Mouse (Mus musculus) CH12.LX (cell line): Measurements from ENCODE around the gene Taf8. TPM values are rescaled to one million over a fixed set of nuclear protein-coding genes. Genes with fewer than 3 reads are reported as not detected.

Experiments
- DNase-seq: peaks from one replicate; pipeline ENCODE4 v3.0.0-alpha.2; 2013; ENCODE audit errors: extremely low read depth
- H3K27ac ChIP-seq: 2 replicates; pipeline ENCODE4 v1.5.1; 2012; ENCODE audit warnings: low read depth, mild to moderate bottlenecking, control low read depth, moderate library complexity; ENCODE audit not compliant: insufficient read depth
- H3K27me3 ChIP-seq: replicated peaks from 2 replicates; pipeline ENCODE3; 2012; ENCODE audit warnings: inconsistent platforms
- H3K36me3 ChIP-seq, 2 experiments: replicated peaks in 1 of 2; 2 replicates each; pipeline versions ENCODE3 to v1.6.1; 2012; ENCODE audit warnings: inconsistent platforms in 1 of 2, low read length in 1 of 2, mild to moderate bottlenecking in 1 of 2, mixed read lengths in 1 of 2, moderate library complexity in 1 of 2; ENCODE audit not compliant: control insufficient read depth in 1 of 2, insufficient read depth in 1 of 2
- H3K4me1 ChIP-seq, 2 experiments: 2 replicates each; pipeline ENCODE4 v1.6.1; 2012; ENCODE audit warnings: inconsistent platforms in 1 of 2, moderate library complexity in 1 of 2; ENCODE audit not compliant: insufficient read depth in 2 of 2, control insufficient read depth in 1 of 2
- H3K4me2 ChIP-seq: 2 replicates; pipeline ENCODE4 v1.6.1; 2012; ENCODE audit warnings: low read depth, mild to moderate bottlenecking, control low read depth; ENCODE audit not compliant: poor library complexity, insufficient read depth, severe bottlenecking
- H3K4me3 ChIP-seq, 3 experiments: fragments of 150-350 bp in 1 of 3; sonication (generic) in 1 of 3; replicated peaks in 1 of 3; 2 replicates each; pipeline versions ENCODE3 to v1.5.1; 2011 to 2012; ENCODE audit warnings: low read depth in 2 of 3, low read length in 2 of 3, mild to moderate bottlenecking in 2 of 3, moderate library complexity in 2 of 3, control low read depth in 1 of 3, improper control_type of control experiment in 1 of 3, inconsistent platforms in 1 of 3, mixed read lengths in 1 of 3; ENCODE audit not compliant: poor library complexity in 1 of 3
- H3K79me2 ChIP-seq: replicated peaks from 2 replicates; pipeline ENCODE4 v1.6.1; 2012; ENCODE audit warnings: mild to moderate bottlenecking, moderate library complexity; ENCODE audit not compliant: control insufficient read depth, poor library complexity, insufficient read depth, severe bottlenecking; ENCODE audit errors: extremely low read depth
- H3K9ac ChIP-seq: 2 replicates; pipeline ENCODE4 v1.6.1; 2012; ENCODE audit warnings: low read depth, mild to moderate bottlenecking, control low read depth, moderate library complexity; ENCODE audit not compliant: insufficient read depth
- H3K9me3 ChIP-seq: replicated peaks from 2 replicates; pipeline ENCODE3; 2012; ENCODE audit warnings: low read length, inconsistent platforms, mixed read lengths
- BHLHE40 ChIP-seq: IDR thresholded peaks from 2 replicates; pipeline ENCODE4 v1.6.1; 2011; ENCODE audit warnings: mild to moderate bottlenecking, low read depth, low read length, improper control_type of control experiment
- CHD1 ChIP-seq: IDR thresholded peaks from 2 replicates; pipeline ENCODE4 v1.6.1; 2012; ENCODE audit warnings: low read depth, low read length, improper control_type of control experiment, inconsistent platforms
- E2F4 ChIP-seq: IDR thresholded peaks from 2 replicates; pipeline ENCODE4 v1.6.1; 2011; ENCODE audit warnings: low read depth, low read length, improper control_type of control experiment; ENCODE audit not compliant: insufficient replicate concordance
- ELF1 ChIP-seq: IDR thresholded peaks from 2 replicates; pipeline ENCODE4 v1.6.1; 2014; ENCODE audit warnings: low read depth, mild to moderate bottlenecking, inconsistent platforms, low read length, improper control_type of control experiment
- ETS1 ChIP-seq: conservative IDR thresholded peaks from 2 replicates; pipeline ENCODE4 v1.6.1; 2012; ENCODE audit warnings: low read depth, mild to moderate bottlenecking, inconsistent platforms, low read length, improper control_type of control experiment, moderate library complexity
- HCFC1 ChIP-seq: IDR thresholded peaks from 2 replicates; pipeline ENCODE4 v1.6.1; 2012; ENCODE audit warnings: low read depth, mild to moderate bottlenecking, inconsistent platforms, low read length, improper control_type of control experiment
- IRF4 ChIP-seq: IDR thresholded peaks from 2 replicates; pipeline ENCODE4 v1.6.1; 2014; ENCODE audit warnings: low read depth, mild to moderate bottlenecking, inconsistent platforms, low read length, improper control_type of control experiment
- JUND ChIP-seq: conservative IDR thresholded peaks from 2 replicates; pipeline ENCODE4 v1.6.1; 2011; ENCODE audit warnings: low read depth, low read length, improper control_type of control experiment
- KAT2A ChIP-seq: IDR thresholded peaks from 2 replicates; pipeline ENCODE4 v1.6.1; 2012; ENCODE audit warnings: low read length, improper control_type of control experiment, inconsistent platforms; ENCODE audit not compliant: insufficient replicate concordance
- MAFK ChIP-seq: IDR thresholded peaks from 2 replicates; pipeline ENCODE4 v1.6.1; 2011; ENCODE audit warnings: low read length, improper control_type of control experiment; ENCODE audit not compliant: insufficient replicate concordance
- MAX ChIP-seq: IDR thresholded peaks from 2 replicates; pipeline ENCODE4 v1.6.1; 2011; ENCODE audit warnings: low read length, improper control_type of control experiment
- MAZ ChIP-seq: IDR thresholded peaks from 2 replicates; pipeline ENCODE4 v1.6.1; 2012; ENCODE audit warnings: low read depth, mild to moderate bottlenecking, inconsistent platforms, low read length, improper control_type of control experiment, moderate library complexity
- MXI1 ChIP-seq: IDR thresholded peaks from 2 replicates; pipeline ENCODE4 v1.6.1; 2011; ENCODE audit warnings: mild to moderate bottlenecking, low read depth, low read length, improper control_type of control experiment
- NELFE ChIP-seq: IDR thresholded peaks from 2 replicates; pipeline ENCODE4 v1.6.1; 2011; ENCODE audit warnings: low read depth, low read length, improper control_type of control experiment
- NRF1 ChIP-seq: IDR thresholded peaks from 2 replicates; pipeline ENCODE4 v1.6.1; 2014; ENCODE audit warnings: low read depth, mild to moderate bottlenecking, inconsistent platforms, low read length, improper control_type of control experiment, moderate library complexity
- PAX5 ChIP-seq: IDR thresholded peaks from 2 replicates; pipeline ENCODE4 v1.6.1; 2012; ENCODE audit warnings: low read length, inconsistent platforms, mixed read lengths
- POLR2AphosphoS2 ChIP-seq: IDR thresholded peaks from 2 replicates; pipeline ENCODE4 v1.6.1; 2011; ENCODE audit warnings: low read depth, low read length, improper control_type of control experiment
- RCOR1 ChIP-seq: conservative IDR thresholded peaks from 2 replicates; pipeline ENCODE4 v1.6.1; 2012; ENCODE audit warnings: low read depth, mild to moderate bottlenecking, inconsistent platforms, low read length, improper control_type of control experiment
- SIN3A ChIP-seq: IDR thresholded peaks from 2 replicates; pipeline ENCODE4 v1.6.1; 2012; ENCODE audit warnings: low read length, improper control_type of control experiment, inconsistent platforms
- UBTF ChIP-seq: IDR thresholded peaks from 2 replicates; pipeline ENCODE4 v1.6.1; 2012; ENCODE audit warnings: low read depth, mild to moderate bottlenecking, inconsistent platforms, low read length, improper control_type of control experiment, moderate library complexity
- USF1 ChIP-seq: IDR thresholded peaks from 2 replicates; pipeline ENCODE4 v1.6.1; 2014; ENCODE audit warnings: low read depth, mild to moderate bottlenecking, inconsistent platforms, low read length, improper control_type of control experiment
- USF2 ChIP-seq: conservative IDR thresholded peaks from 2 replicates; pipeline ENCODE4 v1.6.1; 2011; ENCODE audit warnings: low read depth, low read length, improper control_type of control experiment
- ZKSCAN1 ChIP-seq: IDR thresholded peaks from 2 replicates; pipeline ENCODE4 v1.6.1; 2012; ENCODE audit warnings: low read depth, inconsistent platforms, low read length, improper control_type of control experiment, borderline replicate concordance
- ZMIZ1 ChIP-seq: IDR thresholded peaks from 2 replicates; pipeline ENCODE4 v1.6.1; 2012; ENCODE audit warnings: low read depth, mild to moderate bottlenecking, inconsistent platforms, low read length, improper control_type of control experiment
- dilution Hi-C: fragments of 300-500 bp; cut with MboI; formaldehyde crosslinking; loops from 2 replicates; pipeline ENCODE4 v1.14.3; 2020; ENCODE audit warnings: low sequenced_read_pairs; ENCODE audit not compliant: extremely low pct_unique_long_range_greater_than_20kb, extremely low pct_ligation_motif_present
- in situ Hi-C: fragments of 300-500 bp; cut with MboI; formaldehyde crosslinking; loops from 3 replicates; pipeline ENCODE4 v1.14.3; 2019; ENCODE audit warnings: low sequenced_read_pairs, low pct_ligation_motif_present, low pct_unique_long_range_greater_than_20kb, mixed read lengths
- polyA plus RNA-seq: library from polyadenylated mRNA; unstranded; fragments of >175 nt; gene quantifications from 2 replicates; pipeline ENCODE4 v1.2.1, GENCODE M21; 2012; ENCODE audit warnings: low read depth; ENCODE audit not compliant: insufficient read length
- total RNA-seq, 2 experiments: library from RNA; depleted of rRNA; stranded (reverse); fragments of 300-350 nt in 1 of 2; fragments of >200 nt in 1 of 2; gene quantifications; 2 replicates each; pipeline ENCODE4 v1.2.3; 2012 to 2014

Taf8 gene
- total and polyA plus RNA-seq, 3 experiments: 16.9 to 18.0 (median 17.0) TPM

GRCm38 (mm10) chr17:47526856-47527520 lies 24.9 kb upstream of the Taf8 start:
- H3K9ac ChIP-seq: no peak overlapping the region
- no peaks in the 10 kb centered on the region for H3K27me3 ChIP-seq
- H3K36me3 ChIP-seq: no peaks in the 10 kb centered on the region
- H3K79me2 ChIP-seq: no peaks in the 10 kb centered on the region
- H3K4me3 ChIP-seq: no peak overlapping the region
- TF ChIP-seq IRF4 (no peak), ZMIZ1 (no peak), PAX5 (no peak), MAFK (no peak), MAZ (no peak), MXI1 (no peak), USF1 (no peak), CHD1 (no peak), USF2 (no peak), JUND (no peak), SIN3A (no peak), ETS1 (no peak), ZKSCAN1 (no peak), ELF1 (no peak), POLR2AphosphoS2 (no peak)
- TF ChIP-seq, all 38 proteins: peak for 0
- Histone ChIP-seq H3K27ac (no peak overlapping the region), H3K9me3 (no peaks in the 10 kb centered on the region), H3K4me1 (peaks cover 4 to 42% of the 10 kb centered on the region in 2 experiments; a peak in 3 of 4 replicates), H3K4me2 (no peak overlapping the region)
- dilution Hi-C loops: no loop called here
- no peak for DNase-seq
- in situ Hi-C loops: no loop called here

- Histone ChIP-seq H3K36me3 (no peaks in the 10 kb centered on the region), H3K4me3 (no peak overlapping the region), H3K27me3 (no peaks in the 10 kb centered on the region), H3K9ac (no peak overlapping the region), H3K4me2 (no peak overlapping the region), H3K4me1 (peaks cover 0 to 30% of the 10 kb centered on the region in 2 experiments; a peak in 2 of 4 replicates), H3K79me2 (no peaks in the 10 kb centered on the region), H3K27ac (no peak overlapping the region), H3K9me3 (no peaks in the 10 kb centered on the region)
- in situ Hi-C loops (no loop called here), dilution Hi-C loops (no loop called here)
- no peak for DNase-seq
- TF ChIP-seq HCFC1 (no peak), KAT2A (no peak), E2F4 (no peak), NRF1 (no peak), IRF4 (no peak), MAX (no peak), BHLHE40 (no peak), RCOR1 (no peak), SIN3A (no peak), MAFK (no peak), UBTF (no peak), PAX5 (no peak), ETS1 (no peak), NELFE (no peak), ZMIZ1 (no peak), MXI1 (no peak)
Observed at GRCm38 (mm10) chr17:47524991-47525390, 22.9 kb upstream of the Taf8 start.
